Mouse (Mus musculus) splenic B cell, adult 2 months (primary cell): ENCODE data around the gene Mindy4.

Experiments
- DNase-seq: peaks from one replicate; pipeline ENCODE4 v3.0.0-alpha.2; 2011; ENCODE audit warnings: low read depth, low spot score
- H3K27me3 ChIP-seq: 2 replicates; pipeline ENCODE4 v1.6.1; 2012; ENCODE audit warnings: mild to moderate bottlenecking, low read length, moderate library complexity, mixed read lengths; ENCODE audit not compliant: control insufficient read depth, poor library complexity, insufficient read depth, severe bottlenecking
- H3K36me3 ChIP-seq: 2 replicates; pipeline ENCODE4 v1.6.1; 2012; ENCODE audit warnings: mild to moderate bottlenecking, low read length, moderate library complexity, mixed read lengths; ENCODE audit not compliant: control insufficient read depth, poor library complexity, insufficient read depth, severe bottlenecking

Gene Mindy4

DNA sequence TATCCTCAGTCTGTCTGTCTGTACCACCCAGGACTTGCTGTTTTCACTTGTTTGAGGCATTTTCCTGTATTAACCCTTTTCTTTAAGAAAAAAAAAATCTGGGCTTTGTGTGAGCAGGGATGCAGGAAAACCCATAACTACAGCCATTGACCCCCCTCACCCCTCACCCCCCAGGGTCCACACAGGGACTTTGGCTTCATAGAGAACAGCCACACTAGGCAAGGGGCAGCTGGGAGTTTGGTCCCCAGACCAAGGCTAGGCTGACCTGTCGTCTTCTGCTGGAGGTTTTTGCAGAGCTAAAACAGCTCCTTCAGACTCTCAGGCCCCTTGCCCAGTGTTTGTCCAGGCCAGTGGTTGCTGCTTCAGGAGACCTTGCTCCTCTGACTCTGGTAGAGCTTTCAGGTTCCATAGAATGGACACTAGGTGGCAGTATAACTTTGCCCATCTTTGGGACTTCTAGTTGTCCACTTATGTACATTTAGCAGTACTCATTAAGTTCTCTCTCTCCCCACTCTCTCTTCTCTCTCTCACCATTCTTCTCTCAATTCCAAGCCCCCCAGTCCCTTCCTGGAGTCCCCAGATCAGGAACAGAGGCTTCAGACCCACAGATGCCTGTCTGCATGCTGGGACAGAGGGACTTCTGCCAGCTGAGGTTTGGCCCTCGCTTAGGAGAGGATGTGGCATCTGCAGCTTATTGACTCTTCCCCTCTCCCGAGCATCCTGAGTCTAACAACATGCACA, 29.5 kb downstream of the Mindy4 start:
- Histone ChIP-seq H3K27me3 (no peaks in the 10 kb centered on the region), H3K36me3 (no peaks in the 10 kb centered on the region)
- peak; percentile 52 for DNase-seq

DNA sequence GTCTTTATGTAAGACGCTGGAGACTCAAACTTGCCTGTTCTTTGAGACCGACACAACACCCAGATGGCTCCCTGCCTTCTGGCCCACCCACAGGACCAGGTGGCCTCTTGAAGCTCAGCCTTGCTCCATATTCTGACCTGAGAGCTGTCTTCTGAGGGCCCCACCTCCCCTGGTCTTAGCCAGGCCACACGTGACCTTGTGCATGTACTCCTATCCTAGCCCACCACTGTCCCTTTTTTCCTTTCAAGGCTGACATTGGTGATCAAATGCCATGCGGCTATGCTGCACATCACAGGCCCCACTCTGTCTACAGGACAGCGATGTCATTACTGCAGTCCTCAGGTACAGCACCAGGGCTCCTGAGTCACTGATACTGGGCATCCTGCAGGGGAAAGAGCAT, 30.1 kb downstream of the Mindy4 start:
- no peaks in the 10 kb centered on the region for H3K27me3 ChIP-seq
- no peaks in the 10 kb centered on the region for H3K36me3 ChIP-seq
- no peak for DNase-seq

DNA sequence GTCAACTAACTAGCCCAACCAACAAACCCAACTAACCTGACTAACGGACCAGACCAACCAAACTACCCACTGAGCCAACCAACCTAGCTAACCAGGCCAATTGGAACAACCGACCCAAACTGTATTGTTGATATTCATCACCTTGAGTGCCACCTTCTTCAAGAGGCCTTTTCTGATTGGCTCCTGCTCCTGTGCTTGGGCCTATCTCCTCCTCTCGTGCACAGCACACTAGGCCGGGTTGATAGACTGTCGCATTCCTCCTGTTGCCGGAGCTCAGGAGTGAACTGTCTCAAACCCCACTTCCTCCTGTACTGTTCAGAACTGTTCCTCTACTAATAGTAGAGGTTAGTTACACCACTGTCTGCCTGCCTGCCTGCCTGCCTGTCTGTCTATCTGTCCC, 31.5 kb downstream of the Mindy4 start:
- Histone ChIP-seq H3K27me3 (no peaks in the 10 kb centered on the region), H3K36me3 (no peaks in the 10 kb centered on the region)
- no peak for DNase-seq

DNA sequence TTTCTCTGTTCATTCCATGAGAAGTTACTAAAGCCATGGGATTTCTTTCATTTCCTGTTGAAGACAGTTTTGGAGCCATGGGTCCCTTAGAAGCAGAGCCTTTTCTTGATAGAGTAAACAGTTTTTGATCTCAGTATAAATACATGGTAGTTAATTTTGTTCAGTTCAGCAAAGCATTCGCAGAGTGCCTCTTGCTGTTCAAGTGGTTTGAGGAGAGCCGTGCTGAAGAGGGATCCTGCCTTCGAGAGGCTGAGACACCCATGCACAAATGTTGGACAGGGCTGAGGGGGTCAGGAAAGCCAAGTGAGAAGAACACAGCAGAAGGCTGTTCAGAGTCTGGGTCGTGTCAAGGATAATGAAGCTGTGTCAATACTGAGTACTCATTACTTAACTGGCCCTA, 32.5 kb downstream of the Mindy4 start:
- no peak for DNase-seq
- Histone ChIP-seq H3K27me3 (no peaks in the 10 kb centered on the region), H3K36me3 (no peaks in the 10 kb centered on the region)

DNA sequence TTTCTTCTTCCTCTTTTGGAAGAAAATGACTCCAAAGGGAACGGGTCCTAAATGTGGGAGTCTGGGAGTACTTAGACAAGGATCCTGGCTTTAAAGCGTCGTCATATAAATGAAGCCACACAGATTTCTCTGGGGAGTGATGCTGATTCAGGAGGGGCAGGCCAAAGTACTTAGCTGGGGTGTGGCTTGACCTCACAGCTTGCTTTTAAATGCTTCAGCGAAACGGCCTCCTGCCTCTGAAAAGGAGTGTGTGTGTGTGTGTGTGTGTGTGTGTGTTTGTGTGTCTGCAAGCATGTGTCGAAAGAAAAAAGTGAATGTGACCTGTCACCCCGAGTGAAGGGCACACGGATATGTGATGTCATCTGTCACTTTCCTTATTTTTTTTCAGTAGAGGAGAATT, 36.7 kb downstream of the Mindy4 start:
- Histone ChIP-seq H3K36me3 (no peaks in the 10 kb centered on the region), H3K27me3 (no peaks in the 10 kb centered on the region)
- no peak for DNase-seq

DNA sequence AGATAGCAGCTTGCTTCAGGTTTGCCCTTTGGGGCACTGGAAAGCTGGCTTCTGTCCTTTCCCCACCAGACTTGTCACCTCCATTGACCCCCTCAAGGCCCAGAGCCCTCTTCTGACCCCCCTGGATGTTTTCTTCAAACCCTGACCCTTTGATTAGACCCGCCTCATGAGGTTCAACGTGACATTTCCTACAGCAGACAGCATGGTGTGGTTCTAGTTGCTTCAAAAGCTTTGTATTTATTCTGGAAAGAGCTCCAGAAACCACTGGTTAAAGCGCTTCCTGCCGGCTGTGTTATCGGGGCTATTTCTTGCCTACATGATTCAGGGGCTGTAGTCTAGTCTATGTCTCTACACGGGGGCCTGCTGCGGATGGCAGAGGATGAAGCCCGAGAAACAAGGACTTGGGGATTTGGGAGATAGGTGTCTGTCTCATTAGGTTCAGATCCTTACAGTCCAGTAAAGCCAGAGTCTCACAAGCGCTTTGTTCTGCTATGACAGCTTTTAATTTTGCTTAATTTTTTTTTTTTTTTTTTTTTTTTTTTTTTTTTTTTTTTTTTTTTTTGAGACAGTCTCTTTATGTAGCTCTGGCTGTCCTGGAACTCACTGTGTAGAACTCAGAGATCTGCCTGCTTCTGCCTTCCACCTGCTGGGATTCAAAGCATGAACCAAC, 37.5 kb downstream of the Mindy4 start:
- no peak for DNase-seq
- H3K36me3 ChIP-seq, result no peaks in the 10 kb centered on the region
- no peaks in the 10 kb centered on the region for H3K27me3 ChIP-seq

DNA sequence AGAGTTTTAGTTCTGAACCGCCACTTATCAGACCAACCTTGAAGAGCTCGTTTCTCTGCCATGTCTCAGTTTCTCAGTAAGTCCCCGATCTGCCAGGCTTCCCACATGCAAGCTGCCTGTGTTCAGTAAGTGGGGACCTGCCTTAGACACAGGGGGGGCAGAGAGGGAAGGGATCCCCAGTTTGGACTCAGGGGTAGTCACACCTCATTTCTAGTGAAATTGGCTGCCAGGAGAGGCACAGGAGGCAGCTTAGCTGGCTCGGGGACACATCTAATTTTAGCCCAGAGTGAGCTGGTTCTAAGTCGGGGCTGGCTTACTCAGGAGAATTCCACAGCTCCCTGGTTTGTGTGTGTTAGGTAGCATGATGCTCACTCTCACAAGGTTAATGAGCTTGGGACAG, 38.3 kb downstream of the Mindy4 start:
- no peaks in the 10 kb centered on the region for H3K27me3 ChIP-seq

DNA sequence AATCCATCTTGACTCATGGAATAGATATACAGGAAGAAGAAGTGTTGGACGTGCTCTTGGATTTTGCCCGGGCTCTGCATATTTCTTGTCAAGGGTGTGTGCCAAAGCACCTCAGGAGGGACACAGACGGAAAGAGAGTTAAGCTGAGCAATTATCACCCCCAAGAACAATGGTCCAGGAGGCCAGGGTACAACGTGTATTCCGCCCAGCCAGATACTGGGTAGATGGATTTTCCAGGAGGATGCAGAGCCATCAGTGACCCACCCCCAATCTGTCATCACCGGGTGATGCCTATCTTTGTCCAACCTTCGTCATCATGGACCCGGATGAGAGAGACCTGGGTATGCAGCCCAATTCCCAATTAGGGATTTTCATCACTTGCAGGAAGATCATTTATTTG, 42.5 kb downstream of the Mindy4 start:
- no peak for DNase-seq
- no peaks in the 10 kb centered on the region for H3K27me3 ChIP-seq
- no peaks in the 10 kb centered on the region for H3K36me3 ChIP-seq

More for the DNA sequence above, 38.3 kb downstream of the Mindy4 start:
- DNase-seq, result no peak
- no peaks in the 10 kb centered on the region for H3K36me3 ChIP-seq

DNA sequence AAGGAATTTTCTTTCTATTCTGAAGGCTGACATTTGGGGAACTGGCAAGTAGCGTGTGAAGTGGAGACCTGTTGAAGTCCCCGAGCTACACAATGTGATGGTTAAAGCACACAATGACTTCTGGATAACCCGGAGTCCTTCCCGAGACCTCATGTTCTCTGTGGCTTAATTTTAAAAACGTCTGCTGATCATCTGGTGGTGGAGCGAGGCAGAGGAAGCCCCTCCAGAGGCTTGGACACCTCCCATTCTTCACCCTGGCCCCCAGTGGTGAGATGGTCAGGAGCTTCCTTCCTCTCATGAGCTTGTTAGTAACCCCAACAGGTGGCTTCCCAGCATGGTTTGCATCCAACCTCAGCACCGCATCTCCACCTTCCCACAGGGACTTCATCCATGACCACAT, 43.3 kb downstream of the Mindy4 start:
- DNase-seq, result no peak
- no peaks in the 10 kb centered on the region for H3K27me3 ChIP-seq
- no peaks in the 10 kb centered on the region for H3K36me3 ChIP-seq

DNA sequence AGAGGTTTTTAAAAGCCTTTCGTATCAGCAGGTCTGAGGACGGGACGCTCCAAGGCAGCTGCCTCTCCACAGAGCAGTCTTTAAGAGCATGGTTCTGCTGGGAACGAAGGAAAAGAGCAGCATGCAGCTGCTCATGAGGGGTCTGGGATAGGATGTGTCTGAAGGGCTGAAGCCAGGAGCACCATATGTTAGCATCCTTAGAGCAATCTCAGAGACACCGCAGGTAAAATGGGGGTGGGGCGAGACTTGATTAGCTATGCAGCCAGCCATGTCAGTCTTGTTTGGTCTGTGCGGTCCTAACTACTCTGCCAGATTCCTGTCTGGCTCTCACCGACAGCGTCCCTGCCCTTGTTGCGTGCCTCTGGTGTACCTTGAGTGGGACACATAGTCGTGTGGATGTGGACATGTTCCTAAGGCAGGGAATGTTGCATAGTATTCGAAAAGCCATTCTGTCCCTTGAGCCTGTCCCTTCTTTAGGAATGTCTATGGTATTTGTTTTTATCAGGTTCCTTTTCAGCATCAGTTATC, 43.8 kb downstream of the Mindy4 start:
- H3K27me3 ChIP-seq, result no peaks in the 10 kb centered on the region
- no peaks in the 10 kb centered on the region for H3K36me3 ChIP-seq
- DNase-seq, result no peak

DNA sequence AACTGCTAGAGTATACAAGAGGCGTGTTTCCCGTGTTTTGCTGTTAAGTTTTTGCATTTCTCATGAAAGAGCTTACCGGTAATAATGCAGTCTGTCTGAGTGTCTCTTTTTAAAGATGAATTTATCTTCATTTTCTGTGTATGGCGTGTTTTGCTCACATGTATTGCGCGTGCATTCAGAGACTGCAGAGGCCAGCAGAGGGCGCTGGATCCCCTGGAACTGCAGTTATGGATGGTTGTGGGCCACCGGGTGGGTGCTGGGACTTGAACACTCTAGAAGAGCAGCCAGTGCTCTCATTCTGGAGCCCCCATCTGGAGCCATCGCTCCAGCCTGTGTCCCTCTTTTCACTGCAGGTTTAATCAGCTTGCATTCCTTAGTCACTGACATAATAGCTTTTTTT, 46.1 kb downstream of the Mindy4 start:
- no peak for DNase-seq
- H3K36me3 ChIP-seq, result no peaks in the 10 kb centered on the region
- H3K27me3 ChIP-seq, result no peaks in the 10 kb centered on the region

DNA sequence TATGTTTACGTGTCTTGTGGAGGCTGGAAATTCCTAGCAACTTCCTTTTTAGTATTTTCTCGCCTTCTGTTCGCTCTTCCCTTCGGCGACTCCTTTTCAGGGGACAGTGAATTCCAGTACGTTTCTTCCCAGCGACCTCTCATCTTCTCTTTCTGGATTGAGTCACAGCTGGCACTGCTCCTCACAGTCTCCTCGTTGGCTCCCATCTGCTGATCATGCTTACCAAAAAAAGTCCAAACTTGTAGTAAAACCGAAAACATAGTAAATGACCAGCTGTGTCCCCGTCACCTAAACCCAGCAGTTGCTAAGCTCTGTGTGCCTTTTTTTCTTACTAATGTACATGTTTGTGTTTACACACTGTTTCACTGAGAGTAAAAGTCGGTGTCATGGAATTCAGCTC, 47.6 kb downstream of the Mindy4 start:
- Histone ChIP-seq H3K27me3 (no peaks in the 10 kb centered on the region), H3K36me3 (no peaks in the 10 kb centered on the region)
- no peak for DNase-seq

DNA sequence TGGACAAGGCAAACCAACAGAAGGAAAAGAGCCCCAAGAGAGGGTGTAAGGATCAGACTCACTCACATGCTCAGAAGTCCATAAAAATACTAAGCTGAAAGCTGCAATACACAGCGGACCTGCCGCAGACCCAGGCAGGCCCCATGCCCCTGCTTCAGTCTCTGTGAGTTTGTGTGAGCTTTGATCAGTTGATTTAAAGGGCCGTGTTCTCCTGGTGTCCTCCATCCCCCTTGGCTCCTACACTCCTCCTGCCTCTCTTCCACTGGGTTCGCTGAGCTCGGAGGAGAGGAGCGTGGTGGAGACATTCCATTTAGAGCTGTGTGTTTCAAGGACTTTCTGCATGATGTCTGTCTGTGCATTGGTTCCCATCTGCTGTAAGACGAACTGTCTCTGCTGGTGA, 48.4 kb downstream of the Mindy4 start:
- no peak for DNase-seq
- Histone ChIP-seq H3K36me3 (no peaks in the 10 kb centered on the region), H3K27me3 (no peaks in the 10 kb centered on the region)

DNA sequence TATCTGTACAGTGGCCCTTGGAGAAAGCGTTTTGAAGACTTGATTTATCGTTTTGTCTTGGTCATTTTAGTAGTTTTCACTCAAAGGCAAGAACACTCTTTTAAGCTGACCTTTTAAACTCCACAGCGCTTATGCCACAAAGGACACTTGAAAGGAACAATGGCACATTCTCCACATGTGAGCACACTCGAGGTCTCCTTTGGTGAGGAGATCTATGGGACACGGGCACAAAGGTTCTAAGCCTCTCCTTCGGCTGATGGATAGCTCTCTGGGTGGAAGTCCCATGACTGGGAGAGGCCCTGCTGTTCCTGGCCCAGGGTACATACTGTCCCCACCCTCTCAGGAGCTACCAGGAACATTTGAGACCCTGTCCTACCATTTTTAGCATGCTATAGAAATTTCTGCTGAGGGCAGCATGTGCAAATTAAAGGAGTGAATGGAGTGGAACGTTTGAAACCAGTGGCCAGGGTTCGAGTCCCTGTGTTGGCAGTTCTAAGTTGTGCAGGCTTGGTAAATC, 49.6 kb downstream of the Mindy4 start:
- no peak for DNase-seq
- Histone ChIP-seq H3K36me3 (no peaks in the 10 kb centered on the region), H3K27me3 (no peaks in the 10 kb centered on the region)

DNA sequence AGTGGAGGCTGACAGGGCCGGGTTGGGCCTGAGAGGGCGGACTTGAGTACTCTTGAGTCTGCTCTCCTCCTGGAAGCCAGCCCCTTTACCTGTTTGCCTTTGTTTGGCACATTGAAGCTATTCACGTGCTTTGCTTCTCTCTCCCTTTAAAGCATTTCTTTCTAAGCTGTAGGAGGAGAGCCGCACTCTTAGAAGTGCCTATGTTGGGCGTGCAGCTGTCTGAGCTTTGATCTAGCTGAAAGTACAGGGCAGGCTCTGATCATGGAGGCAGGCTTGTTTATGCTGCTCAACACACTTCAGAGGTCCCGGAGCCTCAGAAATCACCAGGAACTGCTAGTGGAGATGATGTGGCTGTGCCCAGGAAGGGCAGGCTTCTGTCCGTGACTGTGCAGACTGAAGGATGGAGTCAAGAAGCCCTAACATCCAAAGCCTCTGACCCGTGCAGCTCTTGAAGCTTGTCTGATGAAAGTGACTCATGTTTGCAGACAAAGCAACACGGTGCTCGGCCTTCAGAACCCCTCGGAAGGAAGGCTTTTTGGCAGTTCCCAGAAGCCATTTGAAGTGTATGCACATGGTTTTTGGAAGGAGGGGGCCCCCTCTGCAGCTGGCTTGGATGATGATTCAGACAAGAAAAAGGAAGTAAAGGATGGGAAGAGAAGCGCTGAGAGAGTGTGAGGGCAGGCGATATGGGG, 53.5 kb downstream of the Mindy4 start:
- DNase-seq, result no peak
- Histone ChIP-seq H3K27me3 (no peaks in the 10 kb centered on the region), H3K36me3 (no peaks in the 10 kb centered on the region)
